Mouse (Mus musculus): ENCODE measurements around the gene Pln. TPM values are rescaled to one million over a fixed set of nuclear protein-coding genes. Genes with fewer than 3 reads are reported as not detected.
A peak's percentile ranks its signal among the peaks of the same experiment; 100 is the strongest.

The Pln gene
- polyA plus RNA-seq, 1 experiment from 2014 or later: 1.1 TPM

DNA sequence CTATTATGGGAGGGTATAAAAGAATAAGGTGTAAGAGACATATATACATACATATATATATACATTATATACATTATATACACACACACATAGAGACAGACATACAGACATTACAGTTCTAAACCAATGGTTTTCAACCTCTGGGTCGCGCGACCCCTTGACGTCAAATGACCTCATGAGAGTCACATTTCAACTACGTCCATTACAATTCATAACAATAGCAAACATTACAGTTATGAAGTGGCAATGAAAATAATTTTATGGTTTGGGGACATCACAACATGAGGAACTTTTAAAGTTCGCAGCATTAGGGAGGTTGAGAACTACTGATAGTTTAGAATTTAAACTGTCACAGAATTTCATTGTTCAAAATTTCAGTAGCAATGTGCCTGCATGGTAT lies 40.8 kb downstream of the Pln start:
- Histone ChIP-seq H3K36me3 (ENCODE audit: control insufficient read depth, insufficient read depth, low read length) (no peaks in the 10 kb centered on the region), H3K4me3 (replicated peaks; ENCODE audit: low read depth, low read length) (peak overlapping the region; percentile 91)
- peak; percentile 20 for DNase-seq

DNA sequence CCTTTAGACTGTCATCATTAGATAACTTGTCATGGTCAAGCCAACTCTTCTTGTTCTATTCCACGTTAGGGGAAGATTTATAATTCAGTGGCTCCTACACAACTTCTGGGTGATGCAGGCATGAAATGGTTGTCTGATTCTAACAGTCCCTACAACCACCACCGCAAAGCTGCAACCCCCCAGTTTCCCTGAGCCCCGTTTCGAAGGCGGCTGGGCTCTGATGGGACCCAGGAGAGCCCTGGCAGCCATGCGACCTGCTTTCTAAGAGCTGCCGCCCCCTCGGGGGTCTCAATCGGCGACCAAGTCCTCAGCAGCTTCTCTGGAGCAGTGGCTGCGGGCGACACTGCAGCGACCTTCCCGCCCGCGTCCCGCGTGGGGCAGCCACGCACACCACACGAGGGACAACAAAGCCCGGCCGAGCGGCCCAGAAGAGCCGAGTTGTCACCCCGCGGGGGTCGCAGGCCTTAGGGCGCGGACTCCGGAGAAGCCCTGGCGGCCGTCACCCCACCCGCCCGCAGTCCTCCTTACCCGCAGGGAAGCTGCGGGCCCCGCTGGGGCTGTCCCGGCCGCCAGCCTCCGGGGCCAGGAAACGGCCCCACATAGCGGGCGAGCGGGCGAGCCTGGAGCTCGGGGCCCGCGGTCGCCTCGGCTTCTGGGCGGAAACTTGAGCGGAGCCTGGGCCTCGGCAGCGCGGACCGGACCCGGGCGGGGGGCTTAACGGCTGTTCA lies 41.7 kb downstream of the Pln start:
- Histone ChIP-seq H3K36me3 (ENCODE audit: control insufficient read depth, insufficient read depth, low read length) (no peaks in the 10 kb centered on the region), H3K4me2 (ENCODE audit: low read length) (peak overlapping the region; percentile 68), H3K4me1 (ENCODE audit: control insufficient read depth, insufficient read depth, low read length) (peaks cover 23% of the 10 kb centered on the region), H3K9me3 (ENCODE audit: control insufficient read depth, low read length) (no peaks in the 10 kb centered on the region), H3K9ac (replicated peaks; ENCODE audit: low read length) (peak overlapping the region; percentile 97), H3K27ac (replicated peaks; ENCODE audit: low read depth, low read length) (peak overlapping the region; percentile 96), H3K4me3 (replicated peaks; ENCODE audit: low read depth, low read length) (peak overlapping the region; percentile 91), H3K27me3 (ENCODE audit: control insufficient read depth, insufficient read depth, low read length) (no peaks in the 10 kb centered on the region)
- ATAC-seq (ENCODE audit: low FRiP score, low TSS enrichment): peak; percentile 84
- under 1% methylated on average over 59 of the region's 59 CpGs for WGBS
- peak; percentile 76 for DNase-seq

More for the DNA sequence above, 40.8 kb downstream of the Pln start:
- 82% methylated on average over 6 of the region's 6 CpGs for WGBS
- Histone ChIP-seq H3K4me2 (ENCODE audit: low read length) (peak overlapping the region; percentile 68), H3K27ac (replicated peaks; ENCODE audit: low read depth, low read length) (no peak overlapping the region), H3K27me3 (ENCODE audit: control insufficient read depth, insufficient read depth, low read length) (no peaks in the 10 kb centered on the region), H3K9ac (replicated peaks; ENCODE audit: low read length) (peak overlapping the region; percentile 97), H3K9me3 (ENCODE audit: control insufficient read depth, low read length) (no peaks in the 10 kb centered on the region), H3K4me1 (ENCODE audit: control insufficient read depth, insufficient read depth, low read length) (peaks cover 23% of the 10 kb centered on the region)
- no peak for ATAC-seq (ENCODE audit: low FRiP score, low TSS enrichment)

DNA sequence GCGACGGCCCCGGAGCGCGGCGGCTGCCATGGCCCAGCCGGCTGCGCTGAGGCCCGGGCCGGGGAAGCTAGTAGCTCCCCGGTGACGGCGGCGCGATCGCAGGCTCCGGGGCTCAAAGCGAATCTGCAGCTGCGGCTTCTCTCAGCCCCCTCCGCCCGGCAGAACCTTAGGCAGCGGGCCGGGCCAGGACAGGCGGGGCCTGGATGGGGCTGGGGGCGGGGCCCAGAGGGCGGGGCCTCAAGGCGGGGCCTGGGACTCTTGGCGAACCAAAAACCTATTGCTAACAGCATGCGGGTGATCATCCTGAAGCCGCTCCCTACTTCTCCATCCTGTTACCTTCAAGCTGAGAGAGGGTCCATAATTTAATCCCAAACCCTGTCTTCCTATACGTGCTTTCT lies 42.2 kb downstream of the Pln start, which contains the start of gene Cep85l:
TSS of gene Cep85l (minus strand) at position 239 of the 398 bp plus-strand sequence.
- Histone ChIP-seq H3K27ac (replicated peaks; ENCODE audit: low read depth, low read length) (peak within 1 kb of the TSS; percentile 96), H3K9ac (replicated peaks; ENCODE audit: low read length) (peak within 1 kb of the TSS; percentile 97), H3K4me3 (replicated peaks; ENCODE audit: low read depth, low read length) (peak within 1 kb of the TSS; percentile 91), H3K36me3 (ENCODE audit: control insufficient read depth, insufficient read depth, low read length) (no peaks in the 10 kb centered on the region), H3K4me1 (ENCODE audit: control insufficient read depth, insufficient read depth, low read length) (peaks cover 23% of the 10 kb centered on the region), H3K27me3 (ENCODE audit: control insufficient read depth, insufficient read depth, low read length) (no peaks in the 10 kb centered on the region), H3K9me3 (ENCODE audit: control insufficient read depth, low read length) (no peaks in the 10 kb centered on the region), H3K4me2 (ENCODE audit: low read length) (peak within 1 kb of the TSS; percentile 68)
- DNase-seq (peak; percentile 95), ATAC-seq (ENCODE audit: low FRiP score, low TSS enrichment) (peak; percentile 99)
- WGBS: under 1% methylated on average over 31 of the region's 31 CpGs

DNA sequence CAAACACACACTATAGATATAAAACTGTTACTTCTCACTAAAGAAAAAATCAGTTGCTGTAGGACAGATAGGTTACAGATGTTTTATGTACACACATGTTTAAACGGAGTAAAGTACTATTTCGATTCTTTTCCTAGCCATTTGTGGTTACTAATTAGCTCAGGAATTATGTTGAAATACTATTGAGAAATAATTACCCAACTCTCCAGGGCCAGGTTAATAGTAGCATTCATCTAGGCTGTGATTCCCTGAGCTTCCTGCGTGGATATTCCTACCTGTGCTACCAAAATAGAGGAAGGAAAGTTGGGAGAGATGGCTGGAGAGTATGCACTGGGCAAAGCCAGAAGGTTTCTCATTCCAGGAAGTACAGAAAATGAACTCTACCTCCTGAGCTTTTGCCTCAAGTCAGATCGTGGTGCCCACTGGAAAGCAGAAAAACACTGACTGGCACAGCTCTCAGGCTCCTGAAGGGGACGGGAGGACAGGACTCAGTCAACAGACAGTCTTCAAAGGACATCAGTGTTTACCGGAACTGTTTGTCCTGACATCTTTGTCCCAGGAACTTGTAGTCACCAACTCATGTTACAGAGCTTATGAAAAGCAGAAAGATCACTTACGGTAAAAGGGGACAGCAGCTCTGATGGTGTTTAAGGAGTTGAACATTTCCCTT lies 45.4 kb downstream of the Pln start:
- ATAC-seq (ENCODE audit: low FRiP score, low TSS enrichment) (no peak), DNase-seq (no peak)
- Histone ChIP-seq H3K4me2 (ENCODE audit: low read length) (no peak overlapping the region), H3K4me1 (ENCODE audit: control insufficient read depth, insufficient read depth, low read length) (peaks cover 14% of the 10 kb centered on the region), H3K4me3 (replicated peaks; ENCODE audit: low read depth, low read length) (no peak overlapping the region), H3K9ac (replicated peaks; ENCODE audit: low read length) (no peak overlapping the region), H3K27ac (replicated peaks; ENCODE audit: low read depth, low read length) (no peak overlapping the region), H3K9me3 (ENCODE audit: control insufficient read depth, low read length) (no peaks in the 10 kb centered on the region), H3K36me3 (ENCODE audit: control insufficient read depth, insufficient read depth, low read length) (no peaks in the 10 kb centered on the region), H3K27me3 (ENCODE audit: control insufficient read depth, insufficient read depth, low read length) (no peaks in the 10 kb centered on the region)
- 70% methylated on average over 7 of the region's 7 CpGs for WGBS

DNA sequence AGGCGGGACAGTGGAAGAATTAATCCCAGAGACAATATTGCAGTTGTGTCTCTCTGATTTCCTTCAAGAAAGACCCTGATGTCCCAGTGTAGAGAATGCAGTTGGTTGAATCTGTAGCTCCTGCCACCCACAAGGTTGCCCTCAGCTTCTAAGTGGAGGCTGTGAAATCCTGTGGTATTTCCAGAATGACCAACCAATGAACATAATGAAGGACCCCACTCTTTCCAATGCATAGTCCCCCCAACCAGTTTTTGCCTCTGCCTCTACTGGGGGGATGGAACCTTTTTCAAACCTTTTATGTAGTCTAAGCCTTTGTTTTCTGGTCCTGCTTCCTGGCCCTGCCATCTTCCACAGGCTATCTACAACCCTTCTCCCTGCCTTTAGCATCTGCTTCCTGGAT lies 47.4 kb downstream of the Pln start:
- 95% methylated on average over 1 of the region's 1 CpGs for WGBS
- H3K9ac ChIP-seq (replicated peaks; ENCODE audit: low read length): no peak overlapping the region
- H3K9me3 ChIP-seq (ENCODE audit: control insufficient read depth, low read length): no peaks in the 10 kb centered on the region
- H3K27ac ChIP-seq (replicated peaks; ENCODE audit: low read depth, low read length): no peak overlapping the region
- no peak for ATAC-seq (ENCODE audit: low FRiP score, low TSS enrichment)
- H3K27me3 ChIP-seq (ENCODE audit: control insufficient read depth, insufficient read depth, low read length): no peaks in the 10 kb centered on the region
- no peak overlapping the region for H3K4me3 ChIP-seq (replicated peaks; ENCODE audit: low read depth, low read length)
- peaks cover 5% of the 10 kb centered on the region; the same call in 1 of the 2 replicates for H3K4me1 ChIP-seq (ENCODE audit: control insufficient read depth, insufficient read depth, low read length)
- no peak for DNase-seq
- H3K4me2 ChIP-seq (ENCODE audit: low read length): no peak overlapping the region
- H3K36me3 ChIP-seq (ENCODE audit: control insufficient read depth, insufficient read depth, low read length): no peaks in the 10 kb centered on the region

DNA sequence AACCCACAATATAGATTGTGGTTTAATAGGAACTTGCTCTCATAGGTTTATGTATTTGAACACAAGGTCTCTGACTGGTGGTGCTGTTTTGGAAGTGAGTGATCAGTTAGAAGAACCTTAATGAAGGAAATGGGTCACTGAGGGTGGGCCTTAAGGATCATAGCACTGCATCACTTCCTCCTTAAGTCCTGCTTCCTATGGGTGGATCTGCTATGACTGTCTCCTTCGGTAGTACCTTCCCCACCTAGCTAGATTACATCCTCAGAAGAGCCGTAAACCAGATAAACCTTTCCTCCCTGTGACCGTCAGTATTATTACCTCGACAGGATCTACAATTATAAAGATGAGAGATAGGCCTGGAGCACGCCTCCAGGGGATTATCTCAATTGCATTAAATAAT lies 48.0 kb downstream of the Pln start:
- no peak overlapping the region for H3K27ac ChIP-seq (replicated peaks; ENCODE audit: low read depth, low read length)
- peaks cover 2% of the 10 kb centered on the region; the same call in 1 of the 2 replicates for H3K4me1 ChIP-seq (ENCODE audit: control insufficient read depth, insufficient read depth, low read length)
- 73% methylated on average over 5 of the region's 5 CpGs for WGBS
- no peak for ATAC-seq (ENCODE audit: low FRiP score, low TSS enrichment)
- no peaks in the 10 kb centered on the region for H3K36me3 ChIP-seq (ENCODE audit: control insufficient read depth, insufficient read depth, low read length)
- no peak overlapping the region for H3K4me2 ChIP-seq (ENCODE audit: low read length)
- H3K27me3 ChIP-seq (ENCODE audit: control insufficient read depth, insufficient read depth, low read length): no peaks in the 10 kb centered on the region
- no peaks in the 10 kb centered on the region for H3K9me3 ChIP-seq (ENCODE audit: control insufficient read depth, low read length)
- DNase-seq: no peak
- no peak overlapping the region for H3K4me3 ChIP-seq (replicated peaks; ENCODE audit: low read depth, low read length)
- H3K9ac ChIP-seq (replicated peaks; ENCODE audit: low read length): no peak overlapping the region

DNA sequence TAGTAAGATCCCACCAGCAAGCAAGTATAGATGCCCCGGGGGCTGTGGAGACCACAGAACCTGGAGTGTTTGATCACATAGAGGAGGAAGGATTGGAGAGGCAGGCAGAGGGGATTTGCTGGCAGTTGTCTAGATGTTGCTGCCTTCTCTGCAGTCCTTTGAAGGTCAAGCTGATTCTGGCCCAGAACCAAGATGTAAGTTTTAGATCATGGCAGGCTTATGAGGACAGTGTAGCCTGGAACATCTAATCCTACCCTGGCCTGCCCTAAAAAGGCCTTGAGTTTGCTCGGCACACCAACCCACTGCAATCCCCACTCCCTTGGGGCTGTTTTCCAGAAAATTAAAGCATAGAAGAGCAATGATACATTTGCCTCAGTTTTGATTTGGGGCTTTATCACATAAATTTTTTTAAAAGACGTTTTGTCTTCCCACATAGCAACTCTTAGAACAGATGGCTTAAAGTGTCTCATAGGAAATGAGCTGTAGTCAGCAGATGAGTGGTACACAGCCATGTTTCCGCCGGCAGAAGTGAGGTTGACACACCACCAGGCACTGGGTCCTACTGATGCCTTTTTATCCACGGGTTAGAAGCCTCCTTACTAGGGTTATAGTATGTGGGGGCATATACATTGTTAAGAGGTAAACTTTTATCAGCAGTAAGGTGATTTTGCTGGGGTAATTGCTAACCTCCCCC lies 50.9 kb downstream of the Pln start:
- ATAC-seq (ENCODE audit: low FRiP score, low TSS enrichment) (no peak), DNase-seq (no peak)
- no peak overlapping the region for H3K9ac ChIP-seq (replicated peaks; ENCODE audit: low read length)
- no peaks in the 10 kb centered on the region for H3K27me3 ChIP-seq (ENCODE audit: control insufficient read depth, insufficient read depth, low read length)
- no peaks in the 10 kb centered on the region for H3K36me3 ChIP-seq (ENCODE audit: control insufficient read depth, insufficient read depth, low read length)
- H3K27ac ChIP-seq (replicated peaks; ENCODE audit: low read depth, low read length): no peak overlapping the region
- no peak overlapping the region for H3K4me2 ChIP-seq (ENCODE audit: low read length)
- H3K9me3 ChIP-seq (ENCODE audit: control insufficient read depth, low read length): no peaks in the 10 kb centered on the region
- WGBS: 77% methylated on average over 6 of the region's 6 CpGs
- H3K4me1 ChIP-seq (ENCODE audit: control insufficient read depth, insufficient read depth, low read length): no peaks in the 10 kb centered on the region
- no peak overlapping the region for H3K4me3 ChIP-seq (replicated peaks; ENCODE audit: low read depth, low read length)

DNA sequence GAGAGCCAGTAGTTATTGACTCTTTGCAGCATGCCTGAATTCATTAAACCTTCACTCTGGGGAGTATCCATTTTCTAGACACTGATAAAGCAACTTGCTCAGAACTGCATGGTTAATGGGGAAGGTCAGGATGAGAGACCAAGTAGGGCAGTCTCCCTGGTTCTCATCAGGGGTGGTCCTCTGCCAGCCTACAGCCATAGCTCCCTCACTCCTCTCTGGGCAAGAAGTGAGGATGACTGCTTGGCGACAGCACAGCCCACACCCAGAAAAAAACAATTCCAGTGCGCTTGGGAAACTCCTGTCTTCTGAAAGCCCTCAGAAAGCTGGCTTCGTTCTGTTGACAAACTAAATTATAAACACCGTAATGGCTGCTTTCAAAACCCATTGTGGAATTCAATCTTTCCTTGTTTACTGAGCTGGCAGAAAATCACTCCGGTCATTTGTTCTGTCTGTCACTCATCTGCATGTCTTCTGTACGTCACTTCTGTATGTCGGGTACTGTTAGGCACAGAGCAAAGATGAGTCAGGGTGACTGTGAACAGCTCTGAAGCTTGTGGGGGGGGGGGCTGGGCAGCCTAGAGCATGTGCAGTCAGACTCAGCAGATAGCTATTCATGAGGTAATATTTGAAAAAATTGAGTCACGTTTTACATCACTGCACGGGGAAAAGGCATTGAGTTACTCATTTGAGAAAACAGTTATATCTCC lies 57.6 kb downstream of the Pln start:
- H3K4me1 ChIP-seq (ENCODE audit: control insufficient read depth, insufficient read depth, low read length): peaks cover 4% of the 10 kb centered on the region

More for the DNA sequence above, 57.6 kb downstream of the Pln start:
- H3K27me3 ChIP-seq (ENCODE audit: control insufficient read depth, insufficient read depth, low read length): no peaks in the 10 kb centered on the region
- H3K4me3 ChIP-seq (replicated peaks; ENCODE audit: low read depth, low read length): no peak overlapping the region
- no peak overlapping the region for H3K27ac ChIP-seq (replicated peaks; ENCODE audit: low read depth, low read length)
- H3K9me3 ChIP-seq (ENCODE audit: control insufficient read depth, low read length): no peaks in the 10 kb centered on the region
- 84% methylated on average over 9 of the region's 9 CpGs for WGBS
- no peak overlapping the region for H3K9ac ChIP-seq (replicated peaks; ENCODE audit: low read length)
- no peak for DNase-seq
- no peak overlapping the region for H3K4me2 ChIP-seq (ENCODE audit: low read length)
- H3K36me3 ChIP-seq (ENCODE audit: control insufficient read depth, insufficient read depth, low read length): no peaks in the 10 kb centered on the region
- ATAC-seq (ENCODE audit: low FRiP score, low TSS enrichment): no peak
